Mouse (Mus musculus) adrenal gland, adult 8-10 months (tissue): ENCODE measurements around the gene Foxq1. TPM values are rescaled to one million over a fixed set of nuclear protein-coding genes. Genes with fewer than 3 reads are reported as not detected.
A peak's percentile ranks its signal among the peaks of the same experiment; 100 is the strongest.

ENCODE experiments used
- DNase-seq: peaks from one replicate; pipeline ENCODE4 v3.0.0; 2022
- total RNA-seq, 4 experiments: library from RNA; stranded (reverse); gene quantifications; 2 replicates each; pipeline ENCODE4 v1.2.4; 2022

Foxq1 gene
- total RNA-seq, 4 experiments from 2014 or later, result 0.09 to 0.24 (median 0.10) TPM

- DNase-seq, result no peak
Measured at GRCm38 (mm10) chr13:31572806-31573508, 17.0 kb downstream of the Foxq1 start.

- no peak for DNase-seq
Measured at GRCm38 (mm10) chr13:31574627-31575026, 18.7 kb downstream of the Foxq1 start.

DNA sequence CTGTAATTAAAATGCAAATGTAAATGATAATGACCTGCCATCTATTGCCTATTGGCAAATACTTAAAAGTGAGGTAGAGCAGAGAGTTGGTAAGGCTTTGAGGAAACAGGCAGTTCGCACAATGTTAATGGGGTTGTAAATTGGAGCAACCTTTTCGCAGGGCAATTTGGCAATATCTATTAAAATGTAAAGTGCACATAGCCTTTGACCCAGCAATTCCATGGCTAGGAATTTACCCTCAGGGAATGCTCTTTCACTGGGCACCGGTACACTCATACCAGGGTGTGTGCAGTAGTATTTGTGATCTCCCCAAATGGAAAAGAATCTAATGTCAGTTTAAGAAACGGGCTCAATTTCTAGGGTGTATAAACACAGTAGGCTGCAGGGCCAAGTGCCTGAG, 20.8 kb downstream of the Foxq1 start:
- no peak for DNase-seq

- DNase-seq, result no peak
Measured at GRCm38 (mm10) chr13:31577576-31577975, 21.6 kb downstream of the Foxq1 start.

DNA sequence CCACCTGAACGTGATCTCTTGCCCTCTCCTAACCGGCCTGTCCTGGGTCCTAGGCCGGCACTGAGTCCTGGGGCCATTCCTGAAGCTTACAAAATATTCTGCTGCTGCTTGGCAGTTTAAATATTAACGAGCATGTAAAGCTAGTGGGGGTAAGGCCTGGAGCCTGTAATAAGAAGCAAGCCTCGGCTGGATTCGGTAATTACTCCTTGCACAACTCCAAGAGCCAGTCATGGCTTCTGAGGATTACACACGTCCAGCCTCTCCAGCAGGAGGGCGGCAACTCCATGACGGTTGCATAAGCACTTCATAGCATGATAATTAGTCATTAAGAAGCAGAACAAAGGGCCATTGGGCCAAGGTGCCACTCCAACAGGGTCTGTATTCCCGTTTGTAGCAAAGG, 22.5 kb downstream of the Foxq1 start:
- no peak for DNase-seq

- DNase-seq, result no peak
Measured at GRCm38 (mm10) chr13:31579866-31580265, 23.9 kb downstream of the Foxq1 start.

DNA sequence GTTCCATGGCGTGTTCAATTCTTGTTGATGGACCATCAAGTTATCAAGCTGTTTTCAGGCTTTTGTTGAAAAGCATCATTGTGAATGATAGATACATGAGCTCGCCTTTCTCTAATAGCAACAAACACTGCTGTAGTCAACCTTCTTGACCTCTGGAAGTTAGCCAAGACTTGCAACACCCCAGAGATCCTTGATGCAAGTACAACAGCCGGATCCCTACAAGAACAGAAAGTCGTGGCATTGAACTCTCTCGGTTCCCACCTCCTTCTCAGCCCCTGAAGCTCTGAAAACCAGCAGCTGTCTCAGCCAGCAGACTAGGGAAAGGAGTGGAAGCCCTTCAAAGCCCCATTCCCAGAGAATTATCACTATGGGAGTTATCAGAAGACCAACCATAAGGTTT, 31.4 kb downstream of the Foxq1 start:
- peak; percentile 24 for DNase-seq

GRCm38 (mm10) chr13:31599576-31599975, 43.6 kb downstream of the Foxq1 start:
- no peak for DNase-seq

DNA sequence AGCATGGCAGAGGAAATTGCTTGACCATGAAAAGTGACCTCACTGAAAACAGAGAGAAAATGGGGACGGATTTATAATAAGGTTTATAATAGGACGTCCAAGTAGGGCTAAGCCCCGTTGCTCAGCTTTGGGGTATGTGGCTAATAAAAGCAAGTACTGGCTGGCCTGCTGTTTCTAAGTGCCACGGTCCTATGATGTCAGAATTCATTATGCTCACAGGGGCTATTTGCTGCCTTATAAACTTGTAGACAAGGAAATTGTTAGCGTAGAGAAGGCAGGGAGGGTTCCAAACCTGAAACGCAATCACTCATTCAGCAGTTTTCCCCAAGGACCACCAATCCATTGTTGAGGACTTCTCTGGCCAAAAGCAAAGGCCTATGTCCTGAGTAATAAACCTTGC, 48.0 kb downstream of the Foxq1 start:
- DNase-seq, result no peak

Other genes with a start within 250 kb of the Foxq1 start
- not detected for gene A530084C06Rik, start 3.2 kb downstream of the Foxq1 start, total RNA-seq
- gene Foxf2, start 69.7 kb downstream of the Foxq1 start, total RNA-seq, result not detected